Mouse (Mus musculus): ENCODE data around the gene Sf1.

DNA sequence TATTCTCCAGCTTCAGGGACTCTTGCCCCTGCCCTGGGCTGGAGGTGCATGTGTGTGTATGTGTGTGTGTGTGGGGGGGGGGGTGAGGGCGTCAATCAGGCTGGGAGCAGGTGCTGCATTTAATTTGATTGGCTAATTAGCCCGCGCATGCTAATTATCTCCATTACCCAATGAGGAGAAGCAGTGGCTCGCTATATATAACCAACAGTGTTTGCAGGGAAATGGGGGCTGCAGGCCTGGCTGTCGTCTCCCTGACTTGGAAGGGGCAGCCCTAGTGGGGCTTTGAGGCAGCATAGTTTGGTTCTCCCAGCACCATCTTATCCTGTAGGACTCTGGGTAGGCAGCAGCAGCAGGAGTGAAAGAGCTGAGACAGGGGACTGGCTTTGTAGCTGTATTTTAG, 62.1 kb downstream of the Sf1 start:
- TF ChIP-seq TAL1 (IDR thresholded peaks at IDR 0.05; ENCODE audit: low read length) (no peak), GATA1 (IDR thresholded peaks at IDR 0.05; ENCODE audit: low read length) (no peak)
